Mouse (Mus musculus): Measurements from ENCODE around the gene Prkce. TPM values are rescaled to one million over a fixed set of nuclear protein-coding genes. Genes with fewer than 3 reads are reported as not detected.

The Prkce gene
- polyA plus RNA-seq, 1 experiment from 2014 or later = 5.5 TPM

- no peak overlapping the region for H3K4me3 ChIP-seq (ENCODE audit: low read length)
- H3K27me3 ChIP-seq (ENCODE audit: insufficient read depth, low read length) = no peaks in the 10 kb centered on the region
- no peak overlapping the region for H3K27ac ChIP-seq (ENCODE audit: low read length)
- 0 out of 2 replicates have a peak, but pooled peaks cover 3% of the 10 kb centered on the region for H3K9me3 ChIP-seq (ENCODE audit: low read length)
- H3K4me2 ChIP-seq (replicated peaks; ENCODE audit: low read depth, low read length) = no peak overlapping the region
- H3K9ac ChIP-seq (replicated peaks; ENCODE audit: low read length) = no peak overlapping the region
- ATAC-seq (ENCODE audit: low FRiP score, low TSS enrichment) = no peak
- no peaks in the 10 kb centered on the region for H3K36me3 ChIP-seq (ENCODE audit: insufficient read depth, low read length)
- peaks cover 14% of the 10 kb centered on the region for H3K4me1 ChIP-seq (ENCODE audit: insufficient read depth, low read length)
- 96% methylated on average over 1 of the region's 1 CpGs for WGBS
Measured at GRCm38 (mm10) chr17:86149726-86150125, 17.9 kb upstream of the Prkce start.

GRCm38 (mm10) chr17:86150867-86151348, 16.7 kb upstream of the Prkce start:
- Histone ChIP-seq H3K27me3 (ENCODE audit: insufficient read depth, low read length) (no peaks in the 10 kb centered on the region), H3K27ac (ENCODE audit: low read length) (no peak overlapping the region), H3K9ac (replicated peaks; ENCODE audit: low read length) (no peak overlapping the region), H3K36me3 (ENCODE audit: insufficient read depth, low read length) (no peaks in the 10 kb centered on the region), H3K4me2 (replicated peaks; ENCODE audit: low read depth, low read length) (no peak overlapping the region; the same call in 1 of the 2 replicates), H3K9me3 (ENCODE audit: low read length) (0 out of 2 replicates have a peak, but pooled peaks cover 3% of the 10 kb centered on the region), H3K4me1 (ENCODE audit: insufficient read depth, low read length) (peaks cover 8% of the 10 kb centered on the region), H3K4me3 (ENCODE audit: low read length) (no peak overlapping the region)
- 13% methylated on average over 5 of the region's 5 CpGs for WGBS
- ATAC-seq (ENCODE audit: low FRiP score, low TSS enrichment) = peak; percentile 95

- Histone ChIP-seq H3K36me3 (ENCODE audit: insufficient read depth, low read length) (no peaks in the 10 kb centered on the region), H3K27ac (ENCODE audit: low read length) (no peak overlapping the region), H3K9ac (replicated peaks; ENCODE audit: low read length) (no peak overlapping the region), H3K9me3 (ENCODE audit: low read length) (0 out of 2 replicates have a peak, but pooled peaks cover 3% of the 10 kb centered on the region), H3K4me2 (replicated peaks; ENCODE audit: low read depth, low read length) (no peak overlapping the region), H3K4me1 (ENCODE audit: insufficient read depth, low read length) (no peaks in the 10 kb centered on the region), H3K4me3 (ENCODE audit: low read length) (no peak overlapping the region), H3K27me3 (ENCODE audit: insufficient read depth, low read length) (no peaks in the 10 kb centered on the region)
- ATAC-seq (ENCODE audit: low FRiP score, low TSS enrichment) = no peak
- 93% methylated on average over 6 of the region's 6 CpGs for WGBS
Measured at GRCm38 (mm10) chr17:86156999-86157398, 10.6 kb upstream of the Prkce start.

- no peak overlapping the region for H3K4me3 ChIP-seq (ENCODE audit: low read length)
- H3K4me2 ChIP-seq (replicated peaks; ENCODE audit: low read depth, low read length) = no peak overlapping the region
- peaks cover 20% of the 10 kb centered on the region for H3K4me1 ChIP-seq (ENCODE audit: insufficient read depth, low read length)
- no peaks in the 10 kb centered on the region for H3K27me3 ChIP-seq (ENCODE audit: insufficient read depth, low read length)
- ATAC-seq (ENCODE audit: low FRiP score, low TSS enrichment) = no peak
- H3K9me3 ChIP-seq (ENCODE audit: low read length) = no peaks in the 10 kb centered on the region
- H3K36me3 ChIP-seq (ENCODE audit: insufficient read depth, low read length) = no peaks in the 10 kb centered on the region
- no peak overlapping the region for H3K9ac ChIP-seq (replicated peaks; ENCODE audit: low read length)
- 73% methylated on average over 15 of the region's 15 CpGs for WGBS
- H3K27ac ChIP-seq (ENCODE audit: low read length) = no peak overlapping the region
Measured at GRCm38 (mm10) chr17:86162672-86163071, 4.9 kb upstream of the Prkce start.

GRCm38 (mm10) chr17:86164416-86164815, 3.2 kb upstream of the Prkce start:
- peaks cover 30% of the 10 kb centered on the region for H3K4me1 ChIP-seq (ENCODE audit: insufficient read depth, low read length)
- H3K36me3 ChIP-seq (ENCODE audit: insufficient read depth, low read length) = no peaks in the 10 kb centered on the region
- H3K9me3 ChIP-seq (ENCODE audit: low read length) = no peaks in the 10 kb centered on the region
- H3K9ac ChIP-seq (replicated peaks; ENCODE audit: low read length) = no peak overlapping the region
- H3K27me3 ChIP-seq (ENCODE audit: insufficient read depth, low read length) = no peaks in the 10 kb centered on the region
- WGBS = 86% methylated on average over 7 of the region's 7 CpGs
- no peak for ATAC-seq (ENCODE audit: low FRiP score, low TSS enrichment)
- no peak overlapping the region for H3K4me3 ChIP-seq (ENCODE audit: low read length)
- no peak overlapping the region for H3K4me2 ChIP-seq (replicated peaks; ENCODE audit: low read depth, low read length)
- no peak overlapping the region for H3K27ac ChIP-seq (ENCODE audit: low read length)

- 2% methylated on average over 19 of the region's 19 CpGs for WGBS
- H3K9me3 ChIP-seq (ENCODE audit: low read length) = no peaks in the 10 kb centered on the region
- no peaks in the 10 kb centered on the region for H3K27me3 ChIP-seq (ENCODE audit: insufficient read depth, low read length)
- H3K4me3 ChIP-seq (ENCODE audit: low read length) = peak overlapping the region; percentile 70
- ATAC-seq (ENCODE audit: low FRiP score, low TSS enrichment) = no peak
- no peaks in the 10 kb centered on the region for H3K36me3 ChIP-seq (ENCODE audit: insufficient read depth, low read length)
- H3K4me2 ChIP-seq (replicated peaks; ENCODE audit: low read depth, low read length) = peak overlapping the region; percentile 93
- H3K4me1 ChIP-seq (ENCODE audit: insufficient read depth, low read length) = peaks cover 42% of the 10 kb centered on the region
- H3K27ac ChIP-seq (ENCODE audit: low read length) = peak overlapping the region; percentile 98
- H3K9ac ChIP-seq (replicated peaks; ENCODE audit: low read length) = peak overlapping the region; percentile 83
Measured at GRCm38 (mm10) chr17:86166051-86166566, 1.5 kb upstream of the Prkce start.

GRCm38 (mm10) chr17:86166567-86167319, 842 bp upstream of the Prkce start:
- no peaks in the 10 kb centered on the region for H3K27me3 ChIP-seq (ENCODE audit: insufficient read depth, low read length)
- H3K4me3 ChIP-seq (ENCODE audit: low read length) = peak overlapping the region; percentile 70
- peaks cover 42% of the 10 kb centered on the region for H3K4me1 ChIP-seq (ENCODE audit: insufficient read depth, low read length)
- WGBS = under 1% methylated on average over 46 of the region's 46 CpGs
- H3K9ac ChIP-seq (replicated peaks; ENCODE audit: low read length) = peak overlapping the region; percentile 83
- H3K36me3 ChIP-seq (ENCODE audit: insufficient read depth, low read length) = no peaks in the 10 kb centered on the region
- ATAC-seq (ENCODE audit: low FRiP score, low TSS enrichment) = peak; percentile 60
- H3K4me2 ChIP-seq (replicated peaks; ENCODE audit: low read depth, low read length) = peak overlapping the region; percentile 93
- peak overlapping the region; percentile 98 for H3K27ac ChIP-seq (ENCODE audit: low read length)
- no peaks in the 10 kb centered on the region for H3K9me3 ChIP-seq (ENCODE audit: low read length)

- no peaks in the 10 kb centered on the region for H3K27me3 ChIP-seq (ENCODE audit: insufficient read depth, low read length)
- peaks cover 39% of the 10 kb centered on the region for H3K4me1 ChIP-seq (ENCODE audit: insufficient read depth, low read length)
- no peaks in the 10 kb centered on the region for H3K9me3 ChIP-seq (ENCODE audit: low read length)
- peak overlapping the region; percentile 70 for H3K4me3 ChIP-seq (ENCODE audit: low read length)
- H3K36me3 ChIP-seq (ENCODE audit: insufficient read depth, low read length) = 0 out of 2 replicates have a peak, but pooled peaks cover 8% of the 10 kb centered on the region
- H3K9ac ChIP-seq (replicated peaks; ENCODE audit: low read length) = peak overlapping the region; percentile 83
- ATAC-seq (ENCODE audit: low FRiP score, low TSS enrichment) = peak; percentile 8; the same call in 1 of the 2 replicates
- peak overlapping the region; percentile 93 for H3K4me2 ChIP-seq (replicated peaks; ENCODE audit: low read depth, low read length)
- H3K27ac ChIP-seq (ENCODE audit: low read length) = peak overlapping the region; percentile 98
- under 1% methylated on average over 64 of the region's 64 CpGs for WGBS
Measured at GRCm38 (mm10) chr17:86168231-86168981, 821 bp downstream of the Prkce start.

GRCm38 (mm10) chr17:86169092-86169491, 1.5 kb downstream of the Prkce start:
- WGBS = 7% methylated on average over 6 of the region's 6 CpGs
- ATAC-seq (ENCODE audit: low FRiP score, low TSS enrichment) = no peak
- Histone ChIP-seq H3K36me3 (ENCODE audit: insufficient read depth, low read length) (0 out of 2 replicates have a peak, but pooled peaks cover 9% of the 10 kb centered on the region), H3K27ac (ENCODE audit: low read length) (no peak overlapping the region), H3K9ac (replicated peaks; ENCODE audit: low read length) (peak overlapping the region; percentile 83), H3K27me3 (ENCODE audit: insufficient read depth, low read length) (no peaks in the 10 kb centered on the region), H3K9me3 (ENCODE audit: low read length) (no peaks in the 10 kb centered on the region), H3K4me1 (ENCODE audit: insufficient read depth, low read length) (peaks cover 36% of the 10 kb centered on the region), H3K4me3 (ENCODE audit: low read length) (peak overlapping the region; percentile 70), H3K4me2 (replicated peaks; ENCODE audit: low read depth, low read length) (peak overlapping the region; percentile 93)
